Mouse (Mus musculus) liver, adult 2 months (tissue): ENCODE measurements around the gene Lrrc75a.

Experiments
- CTCF ChIP-seq: fragments of 200-500 bp; IDR thresholded peaks from 2 replicates; pipeline ENCODE4 v1.5.1; 2011; ENCODE audit warnings: low read depth, low read length, control low read depth
- POLR2A ChIP-seq: fragments of 200-500 bp; IDR thresholded peaks from 2 replicates; pipeline ENCODE4 v1.6.1; 2011; ENCODE audit warnings: low read length, control low read depth; ENCODE audit not compliant: insufficient read depth; ENCODE audit errors: extremely low read depth

- TF ChIP-seq CTCF (no peak), POLR2A (no peak)
These were observed 57.3 kb downstream of the Lrrc75a start for GRCm38 (mm10) chr11:62591026-62591425.
